Mouse (Mus musculus): ENCODE measurements around the gene Magi1.

DNA sequence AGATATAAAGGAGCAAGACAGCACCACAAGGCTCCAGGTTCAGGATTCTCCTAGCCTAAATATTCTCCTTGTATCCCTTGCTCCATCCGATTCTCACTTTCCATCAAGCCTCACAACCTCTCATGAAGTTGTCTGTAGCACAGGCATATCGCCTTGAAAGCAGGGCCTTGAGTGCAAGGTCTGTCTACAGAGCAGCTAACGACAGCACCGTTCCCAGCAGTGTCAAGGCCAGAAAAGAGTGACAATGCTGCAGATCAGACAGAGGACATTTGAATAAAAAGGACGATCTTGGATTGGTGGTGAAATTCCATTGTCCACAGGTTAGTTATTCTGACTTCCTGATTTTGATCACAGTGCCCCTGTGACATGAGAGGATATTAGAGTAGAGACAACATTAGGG lies 421.5 kb downstream of the Magi1 start:
- TF ChIP-seq CTCF (IDR thresholded peaks at IDR 0.05; ENCODE audit: control insufficient read depth, insufficient read depth, low read length): no peak
- TF ChIP-seq POLR2A (IDR thresholded peaks at IDR 0.05; ENCODE audit: borderline replicate concordance, control insufficient read depth, low read depth, low read length): no peak

Data from bone marrow, adult 2 months (tissue).